Mouse (Mus musculus): ENCODE results near the gene Zfp91. TPM values are rescaled to one million over a fixed set of nuclear protein-coding genes. Genes with fewer than 3 reads are reported as not detected.

Gene Zfp91
- total and polyA plus RNA-seq, 2 experiments from 2014 or later, result 9.5 to 43.6 TPM

GRCm38 (mm10) chr19:12762212-12763130 is 33.5 kb downstream of the Zfp91 start:
- no peaks in the 10 kb centered on the region for H3K27me3 ChIP-seq (ENCODE audit: control insufficient read depth, insufficient read depth, low read length)
- H3K36me3 ChIP-seq (replicated peaks; ENCODE audit: control insufficient read depth, insufficient read depth, low read length), result peaks cover 30% of the 10 kb centered on the region
- H3K4me3 ChIP-seq (ENCODE audit: low read depth, low read length), result no peak overlapping the region
- H3K4me1 ChIP-seq (ENCODE audit: control insufficient read depth, insufficient read depth), result no peaks in the 10 kb centered on the region
- no peak for ATAC-seq (ENCODE audit: insufficient read depth, low read depth)
- WGBS, result 65% methylated on average over 2 of the region's 2 CpGs
- H3K4me2 ChIP-seq (ENCODE audit: low read depth, low read length), result no peak overlapping the region
- no peak for DNase-seq (ENCODE audit: low spot score)
- no peaks in the 10 kb centered on the region for H3K9me3 ChIP-seq (replicated peaks; ENCODE audit: control insufficient read depth, low read length)
- no peak overlapping the region for H3K27ac ChIP-seq (ENCODE audit: low read depth)
- H3K9ac ChIP-seq (replicated peaks; ENCODE audit: low read depth, low read length), result no peak overlapping the region
- TF ChIP-seq CTCF (IDR thresholded peaks at IDR 0.05; ENCODE audit: low read depth) (peak; percentile 29), EP300 (IDR thresholded peaks at IDR 0.05; ENCODE audit: low read depth) (no peak)

GRCm38 (mm10) chr19:12759656-12760055 is 36.3 kb downstream of the Zfp91 start:
- no peak overlapping the region for H3K27ac ChIP-seq (ENCODE audit: low read depth)
- no peaks in the 10 kb centered on the region for H3K27me3 ChIP-seq (ENCODE audit: control insufficient read depth, insufficient read depth, low read length)
- H3K4me2 ChIP-seq (ENCODE audit: low read depth, low read length), result no peak overlapping the region
- WGBS, result 62% methylated on average over 2 of the region's 2 CpGs
- DNase-seq (ENCODE audit: low spot score) (no peak), ATAC-seq (ENCODE audit: insufficient read depth, low read depth) (no peak)
- H3K36me3 ChIP-seq (replicated peaks; ENCODE audit: control insufficient read depth, insufficient read depth, low read length), result peaks cover 23% of the 10 kb centered on the region
- no peaks in the 10 kb centered on the region for H3K9me3 ChIP-seq (replicated peaks; ENCODE audit: control insufficient read depth, low read length)
- H3K4me3 ChIP-seq (ENCODE audit: low read depth, low read length), result no peak overlapping the region
- TF ChIP-seq CTCF (IDR thresholded peaks at IDR 0.05; ENCODE audit: low read depth) (no peak), EP300 (IDR thresholded peaks at IDR 0.05; ENCODE audit: low read depth) (no peak)
- no peaks in the 10 kb centered on the region for H3K4me1 ChIP-seq (ENCODE audit: control insufficient read depth, insufficient read depth)
- H3K9ac ChIP-seq (replicated peaks; ENCODE audit: low read depth, low read length), result no peak overlapping the region

DNA sequence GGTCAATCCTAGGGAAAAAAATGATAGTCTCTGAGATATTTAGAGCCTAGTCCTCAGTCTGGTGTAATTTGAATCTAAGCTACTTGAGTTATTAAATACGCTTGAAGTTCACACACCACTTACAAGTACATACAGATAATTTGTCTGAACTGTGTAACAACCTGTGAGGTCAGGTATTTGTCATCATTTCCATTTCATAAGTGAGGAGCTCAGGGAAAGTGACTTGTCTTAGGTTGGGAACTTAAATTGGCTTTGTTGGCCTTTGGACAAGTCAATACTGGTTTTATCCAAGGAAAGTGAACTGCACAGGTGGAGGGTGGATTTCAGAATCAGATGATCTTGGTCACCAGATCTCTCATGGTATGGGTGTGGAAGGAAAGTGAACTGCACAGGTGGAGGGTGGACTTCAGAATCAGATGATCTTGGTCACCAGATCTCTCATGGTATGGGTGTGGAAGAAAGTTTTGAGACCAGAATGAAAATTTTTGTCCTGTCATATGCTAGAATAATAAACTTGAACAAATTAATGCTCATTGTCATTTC is 36.9 kb downstream of the Zfp91 start:
- Histone ChIP-seq H3K4me3 (ENCODE audit: low read depth, low read length) (no peak overlapping the region), H3K4me2 (ENCODE audit: low read depth, low read length) (no peak overlapping the region), H3K4me1 (ENCODE audit: control insufficient read depth, insufficient read depth) (no peaks in the 10 kb centered on the region), H3K27me3 (ENCODE audit: control insufficient read depth, insufficient read depth, low read length) (no peaks in the 10 kb centered on the region), H3K9ac (replicated peaks; ENCODE audit: low read depth, low read length) (no peak overlapping the region), H3K27ac (ENCODE audit: low read depth) (no peak overlapping the region), H3K9me3 (replicated peaks; ENCODE audit: control insufficient read depth, low read length) (no peaks in the 10 kb centered on the region), H3K36me3 (replicated peaks; ENCODE audit: control insufficient read depth, insufficient read depth, low read length) (peaks cover 17% of the 10 kb centered on the region)
- no peak for ATAC-seq (ENCODE audit: insufficient read depth, low read depth)
- WGBS, result 72% methylated on average over 1 of the region's 1 CpGs
- DNase-seq (ENCODE audit: low spot score), result no peak
- TF ChIP-seq CTCF (IDR thresholded peaks at IDR 0.05; ENCODE audit: low read depth), result no peak

GRCm38 (mm10) chr19:12756286-12756685 is 39.6 kb downstream of the Zfp91 start:
- H3K9me3 ChIP-seq (replicated peaks; ENCODE audit: control insufficient read depth, low read length), result no peaks in the 10 kb centered on the region
- ATAC-seq (ENCODE audit: insufficient read depth, low read depth), result no peak
- 65% methylated on average over 3 of the region's 3 CpGs for WGBS
- H3K27me3 ChIP-seq (ENCODE audit: control insufficient read depth, insufficient read depth, low read length), result no peaks in the 10 kb centered on the region
- H3K9ac ChIP-seq (replicated peaks; ENCODE audit: low read depth, low read length), result no peak overlapping the region
- H3K4me1 ChIP-seq (ENCODE audit: control insufficient read depth, insufficient read depth), result no peaks in the 10 kb centered on the region
- H3K4me3 ChIP-seq (ENCODE audit: low read depth, low read length), result no peak overlapping the region
- DNase-seq (ENCODE audit: low spot score), result no peak
- no peak overlapping the region for H3K4me2 ChIP-seq (ENCODE audit: low read depth, low read length)
- TF ChIP-seq EP300 (IDR thresholded peaks at IDR 0.05; ENCODE audit: low read depth) (no peak), CTCF (IDR thresholded peaks at IDR 0.05; ENCODE audit: low read depth) (no peak)
- H3K27ac ChIP-seq (ENCODE audit: low read depth), result no peak overlapping the region
- H3K36me3 ChIP-seq (replicated peaks; ENCODE audit: control insufficient read depth, insufficient read depth, low read length), result no peaks in the 10 kb centered on the region

DNA sequence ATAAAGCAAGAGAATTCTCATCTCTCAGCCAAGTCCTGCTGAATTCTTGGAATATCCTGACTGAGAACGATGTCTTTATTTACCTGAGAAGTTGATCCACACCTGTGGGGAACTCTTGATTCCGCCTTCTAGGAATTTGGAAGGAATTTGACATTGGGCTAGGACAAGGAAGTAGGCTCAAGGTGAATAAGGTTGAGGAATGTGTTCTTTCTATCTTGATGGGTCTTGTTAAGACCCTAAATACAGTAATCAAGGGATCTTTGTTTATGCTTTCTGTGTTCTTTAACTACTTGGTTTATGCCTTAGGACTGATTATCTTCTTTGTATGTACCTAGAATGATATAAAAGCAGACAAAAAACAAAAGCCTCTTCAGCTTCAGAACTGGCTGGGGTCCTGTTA is 64.0 kb downstream of the Zfp91 start:
- no peak overlapping the region for H3K4me3 ChIP-seq (ENCODE audit: low read depth, low read length)
- no peaks in the 10 kb centered on the region for H3K27me3 ChIP-seq (ENCODE audit: control insufficient read depth, insufficient read depth, low read length)
- TF ChIP-seq CTCF (IDR thresholded peaks at IDR 0.05; ENCODE audit: low read depth), result no peak
- TF ChIP-seq EP300 (IDR thresholded peaks at IDR 0.05; ENCODE audit: low read depth), result no peak
- no peak overlapping the region for H3K27ac ChIP-seq (ENCODE audit: low read depth)
- no peak overlapping the region for H3K4me2 ChIP-seq (ENCODE audit: low read depth, low read length)
- no peaks in the 10 kb centered on the region for H3K36me3 ChIP-seq (replicated peaks; ENCODE audit: control insufficient read depth, insufficient read depth, low read length)
- H3K4me1 ChIP-seq (ENCODE audit: control insufficient read depth, insufficient read depth), result no peaks in the 10 kb centered on the region
- H3K9ac ChIP-seq (replicated peaks; ENCODE audit: low read depth, low read length), result no peak overlapping the region
- ATAC-seq (ENCODE audit: insufficient read depth, low read depth) (no peak), DNase-seq (ENCODE audit: low spot score) (no peak)
- WGBS, result 74% methylated on average over 2 of the region's 2 CpGs
- H3K9me3 ChIP-seq (replicated peaks; ENCODE audit: control insufficient read depth, low read length), result no peaks in the 10 kb centered on the region

Measured in heart, postnatal 0 days (tissue).